Mouse (Mus musculus): ENCODE measurements around the gene Utrn.

- no peak for TF ChIP-seq CTCF (IDR thresholded peaks at IDR 0.05; ENCODE audit: extremely low read depth, insufficient read depth, low read length)
- TF ChIP-seq POLR2A (IDR thresholded peaks at IDR 0.05; ENCODE audit: extremely low read depth, insufficient read depth, low read length) = no peak
These were observed 319.1 kb downstream of the Utrn start for GRCm38 (mm10) chr10:12549945-12550540.

All from cortical plate, adult 2 months (tissue).